Mouse (Mus musculus) common myeloid progenitor, adult 5-6 weeks (primary cell): ENCODE results near the gene Crmp1. TPM values are rescaled to one million over a fixed set of nuclear protein-coding genes. Genes with fewer than 3 reads are reported as not detected.
A peak's percentile ranks its signal among the peaks of the same experiment; 100 is the strongest.

Experiments used
- ATAC-seq: replicated peaks from 2 replicates; pipeline ENCODE4 v1.8.0; 2016; ENCODE audit warnings: low read depth, mild to moderate bottlenecking, moderate TSS enrichment, inconsistent platforms; ENCODE audit not compliant: poor library complexity, severe bottlenecking
- total RNA-seq: library from RNA; stranded (forward); fragments of 200-1000, 187-1606 nt; gene quantifications from 2 replicates; pipeline ENCODE4 v1.2.3, GENCODE M21; 2017

Crmp1 gene
- total RNA-seq, 1 experiment from 2014 or later: not detected

- no peak for ATAC-seq
Measured at GRCm38 (mm10) chr5:37281021-37281420, 39.3 kb downstream of the Crmp1 start.

GRCm38 (mm10) chr5:37288374-37288773 lies 46.6 kb downstream of the Crmp1 start:
- ATAC-seq: peak; percentile 60; the same call in 1 of the 2 replicates

GRCm38 (mm10) chr5:37289236-37289635 lies 47.5 kb downstream of the Crmp1 start:
- ATAC-seq: peak; percentile 65; the same call in 1 of the 2 replicates

- ATAC-seq: no peak
Measured at GRCm38 (mm10) chr5:37290983-37291382, 49.2 kb downstream of the Crmp1 start.

- ATAC-seq: no peak
Measured at GRCm38 (mm10) chr5:37296717-37297116, 55.0 kb downstream of the Crmp1 start.

GRCm38 (mm10) chr5:37298370-37298769 lies 56.6 kb downstream of the Crmp1 start:
- ATAC-seq: 0 out of 2 replicates have a peak, but pooled peaks have one; percentile 29

GRCm38 (mm10) chr5:37310026-37310425 lies 68.3 kb downstream of the Crmp1 start:
- no peak for ATAC-seq

GRCm38 (mm10) chr5:37312980-37313722 lies 71.4 kb downstream of the Crmp1 start:
- ATAC-seq: no peak

- ATAC-seq: no peak
Measured at GRCm38 (mm10) chr5:37318715-37319114, 77.0 kb downstream of the Crmp1 start.

GRCm38 (mm10) chr5:37320174-37320573 lies 78.4 kb downstream of the Crmp1 start:
- ATAC-seq: no peak

GRCm38 (mm10) chr5:37320761-37321160 lies 79.0 kb downstream of the Crmp1 start:
- no peak for ATAC-seq

GRCm38 (mm10) chr5:37326675-37327074 lies 84.9 kb downstream of the Crmp1 start:
- ATAC-seq: no peak

- ATAC-seq: no peak
Measured at GRCm38 (mm10) chr5:37330449-37331132, 88.9 kb downstream of the Crmp1 start.

GRCm38 (mm10) chr5:37331133-37331505 lies 89.4 kb downstream of the Crmp1 start:
- ATAC-seq: no peak

GRCm38 (mm10) chr5:37332066-37332465 lies 90.3 kb downstream of the Crmp1 start:
- ATAC-seq: no peak

GRCm38 (mm10) chr5:37335061-37335460 lies 93.3 kb downstream of the Crmp1 start:
- no peak for ATAC-seq

GRCm38 (mm10) chr5:37336485-37337105 lies 94.9 kb downstream of the Crmp1 start, which contains the start of gene Evc:
TSS of gene Evc (minus strand) at chr5:37336894.
- ATAC-seq: no peak

GRCm38 (mm10) chr5:37337696-37338095 lies 96.0 kb downstream of the Crmp1 start:
- ATAC-seq: no peak

GRCm38 (mm10) chr5:37338288-37338687 lies 96.5 kb downstream of the Crmp1 start, which contains the start of gene Evc2:
TSS of gene Evc2 (plus strand) at chr5:37338499.
- ATAC-seq: no peak
